Mouse (Mus musculus) T-cell, adult 66 days (primary cell): ENCODE measurements around the gene Cylc2. TPM values are rescaled to one million over a fixed set of nuclear protein-coding genes. Genes with fewer than 3 reads are reported as not detected.

ENCODE experiments used
- total RNA-seq, 2 experiments: library from RNA; stranded (reverse); gene quantifications; 3 replicates in 1 of 2; 4 replicates in 1 of 2; pipeline ENCODE4 v1.2.4; 2023

Cylc2 gene
- total RNA-seq, result not detected

DNA sequence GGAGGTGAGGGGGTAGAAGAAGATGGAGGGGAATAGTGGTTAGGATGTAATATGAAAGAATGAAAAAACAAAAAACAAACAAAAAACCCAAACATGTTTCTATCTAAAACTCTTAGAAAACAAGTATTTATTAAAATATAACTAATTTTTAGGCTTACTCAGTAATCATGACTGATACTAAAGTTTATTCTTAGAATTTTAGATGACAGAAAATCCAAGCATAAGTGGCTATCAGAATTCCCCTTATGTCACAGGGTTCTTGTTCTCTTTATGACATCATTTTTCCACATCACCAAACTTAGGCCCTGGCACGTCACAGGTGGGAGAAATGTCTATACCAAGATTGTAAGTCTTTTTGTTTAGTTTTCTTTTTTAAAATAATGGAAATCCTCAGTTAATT lies at the start of gene Cylc2:
TSS of gene Cylc2 (plus strand) at position 301 of the 400 bp plus-strand sequence.

